Mouse (Mus musculus) CH12F3 (cell line): ENCODE measurements around the gene Gins1.
"Not testable (repeated sequence)": the region's sequence is repeated elsewhere in the genome, so short reads cannot be mapped to it uniquely, and the experiment has no call there.

Experiments
- in situ Hi-C: fragments of 300-500 bp; cut with MboI; formaldehyde crosslinking; loops from 2 replicates; pipeline ENCODE4 v1.14.3; 2020; ENCODE audit warnings: low sequenced_read_pairs

The Gins1 gene

GRCm38 (mm10) chr2:150909429-150910039, 4.3 kb downstream of the Gins1 start:
- in situ Hi-C loops, result no loop called here

GRCm38 (mm10) chr2:150910295-150910881, 5.2 kb downstream of the Gins1 start:
- in situ Hi-C loops, result no loop called here

DNA sequence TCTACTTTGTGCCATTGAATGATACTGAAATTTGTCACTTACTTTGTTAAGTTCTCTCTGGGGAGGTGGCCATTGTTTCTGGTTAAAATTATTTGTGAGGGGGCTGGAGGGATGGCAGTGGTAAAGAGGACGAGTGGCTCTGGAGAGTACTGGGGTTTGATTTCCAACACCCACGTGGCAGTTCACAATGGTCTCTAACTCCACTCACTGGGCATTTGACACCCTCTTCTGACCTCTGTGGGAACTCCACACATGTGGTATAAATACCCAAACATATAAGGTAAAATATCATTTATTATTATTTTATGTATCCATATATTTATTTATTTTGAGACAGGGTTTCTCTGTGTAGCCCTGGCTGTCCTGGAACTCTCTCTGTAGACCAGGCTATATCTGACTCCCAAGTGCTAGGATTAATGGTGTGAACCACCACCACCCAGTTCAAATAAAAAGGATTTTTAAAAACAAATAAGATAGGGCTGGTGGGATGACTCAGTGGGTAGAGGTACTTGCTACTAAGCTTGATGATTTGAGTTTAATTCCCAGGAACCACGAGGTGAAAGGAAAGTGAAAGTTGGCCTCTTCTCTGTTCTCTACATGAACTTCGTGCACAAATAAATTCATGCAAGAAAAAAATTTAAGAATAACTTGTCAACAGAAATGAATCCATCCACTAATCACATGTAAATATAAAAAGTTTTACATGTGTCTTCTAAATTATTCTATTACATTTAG, 9.7 kb downstream of the Gins1 start:
- in situ Hi-C loops, result no loop called here

GRCm38 (mm10) chr2:150915786-150916185, 10.6 kb downstream of the Gins1 start:
- in situ Hi-C loops, result no loop called here

- in situ Hi-C loops, result no loop called here
These were observed 13.5 kb downstream of the Gins1 start for GRCm38 (mm10) chr2:150918720-150919119.

DNA sequence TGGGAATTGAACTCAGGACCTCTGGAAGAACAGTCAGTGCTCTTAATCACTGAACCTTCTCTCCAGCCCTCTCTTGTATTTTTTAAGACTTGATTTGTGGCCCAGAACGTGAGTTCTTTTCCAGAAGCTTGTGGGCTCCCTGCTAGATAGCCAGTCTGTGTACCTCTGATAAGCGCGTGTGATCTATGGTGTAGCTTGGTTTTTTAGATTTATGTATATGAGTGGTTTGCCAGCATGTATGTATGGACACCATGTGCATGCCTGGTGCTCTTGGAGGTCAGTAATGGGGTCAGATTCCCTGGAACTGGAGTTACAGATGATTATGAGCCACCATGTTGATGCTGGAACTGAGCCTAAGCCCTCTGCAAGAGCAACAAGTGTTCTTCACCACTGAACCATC, 15.3 kb downstream of the Gins1 start:
- in situ Hi-C loops, result no loop called here

DNA sequence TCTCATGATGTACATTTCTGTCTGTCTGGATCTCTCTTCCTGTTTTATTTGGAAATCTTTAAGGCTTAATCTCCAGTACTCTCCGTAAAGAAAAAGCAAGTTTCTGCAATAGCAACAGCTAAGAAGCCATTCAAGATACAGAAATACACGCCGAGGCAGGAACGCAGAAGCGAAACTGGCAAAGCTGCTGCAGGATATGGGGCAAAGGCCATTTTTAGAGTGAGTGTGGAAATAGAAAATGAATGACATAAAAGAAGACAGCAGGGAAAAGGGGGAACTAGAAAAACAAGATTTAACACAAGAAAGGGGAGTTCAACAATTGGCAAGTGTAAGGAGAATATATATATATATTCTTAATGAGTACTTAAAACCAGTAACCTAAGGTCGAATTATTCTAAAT, 16.5 kb downstream of the Gins1 start:
- in situ Hi-C loops, result no loop called here

DNA sequence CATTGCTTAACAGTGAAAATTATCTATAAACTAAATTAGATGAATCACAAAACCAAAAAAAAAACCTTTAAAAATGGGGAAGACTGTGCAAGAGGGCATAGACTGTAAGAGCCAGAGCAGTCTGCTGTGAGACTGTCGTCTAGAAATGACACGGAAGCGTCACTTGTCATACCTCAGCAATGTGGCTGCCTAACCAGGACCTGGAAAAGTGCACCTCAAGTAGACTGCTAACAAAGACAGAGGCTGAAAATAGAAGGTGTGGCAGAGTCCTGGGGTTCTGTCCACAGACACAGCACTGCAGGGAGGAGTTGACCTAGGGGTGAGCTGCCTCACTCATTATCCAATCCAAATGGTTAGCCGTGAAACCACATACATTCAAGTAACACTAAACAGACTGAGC, 17.0 kb downstream of the Gins1 start:
- in situ Hi-C loops, result no loop called here

DNA sequence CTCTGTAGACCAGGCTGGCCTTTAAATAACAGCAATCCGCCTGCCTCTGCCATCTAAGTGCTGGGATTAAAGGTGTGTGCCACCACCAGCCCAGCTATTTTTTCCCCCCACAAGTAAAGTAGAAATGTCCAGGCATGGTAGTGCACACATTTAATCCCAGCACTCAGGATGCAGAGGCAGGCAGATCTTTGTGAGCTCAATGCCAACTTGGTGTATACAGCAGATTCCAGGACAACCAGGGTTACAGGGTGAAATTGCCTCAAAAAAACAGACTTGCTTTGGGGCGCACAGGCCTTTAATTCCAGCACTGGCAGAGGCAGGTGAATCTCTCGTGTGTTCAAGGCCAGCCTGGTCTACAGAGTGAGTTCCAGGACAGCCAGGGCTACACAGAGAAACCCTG, 17.8 kb downstream of the Gins1 start:
- in situ Hi-C loops, result no loop called here

- in situ Hi-C loops, result no loop called here
These were observed 18.3 kb downstream of the Gins1 start for GRCm38 (mm10) chr2:150923505-150923904.

- in situ Hi-C loops, result no loop called here
These were observed 22.0 kb downstream of the Gins1 start for GRCm38 (mm10) chr2:150927038-150927720.

- in situ Hi-C loops, result no loop called here
These were observed 24.0 kb downstream of the Gins1 start for GRCm38 (mm10) chr2:150929156-150929555.

DNA sequence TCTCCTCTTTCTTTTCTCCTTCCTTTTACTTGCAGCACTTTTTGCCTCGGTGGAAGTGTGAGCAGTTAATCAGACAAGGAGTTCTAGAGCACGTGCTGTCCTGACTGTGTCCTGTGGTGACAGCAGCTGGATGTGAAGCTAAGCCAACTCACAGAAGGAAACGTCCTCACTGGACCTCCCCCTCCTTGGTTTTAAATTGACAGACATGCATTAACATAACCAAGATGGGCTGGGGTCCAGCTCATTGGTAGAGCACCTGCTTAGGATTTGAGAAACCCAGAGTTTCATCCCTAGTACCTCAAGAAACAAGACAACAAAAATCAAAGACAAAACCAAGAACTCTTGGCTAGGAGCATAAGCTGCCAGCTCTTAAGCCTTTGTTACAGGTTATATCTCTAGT, 25.6 kb downstream of the Gins1 start:
- in situ Hi-C loops, result no loop called here

DNA sequence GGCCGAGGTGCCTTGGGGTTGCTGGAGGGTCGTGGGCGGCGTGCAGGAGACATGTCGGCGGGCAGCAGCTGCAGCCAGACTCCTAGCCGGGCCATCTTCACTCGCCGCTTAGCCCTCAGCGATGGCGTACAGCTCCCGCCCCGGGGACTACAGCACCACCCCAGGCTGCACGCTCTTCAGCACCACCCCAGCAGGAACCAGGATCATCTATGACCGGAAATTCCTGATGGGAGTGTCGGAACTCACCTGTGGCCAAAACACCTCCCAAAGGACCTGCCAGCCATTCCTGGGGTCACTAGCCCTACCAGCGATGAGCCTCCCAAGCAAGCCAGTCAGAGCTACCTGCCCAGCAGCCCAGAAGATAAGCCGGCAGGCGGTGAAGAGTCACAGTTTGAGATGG, 28.3 kb downstream of the Gins1 start:
- in situ Hi-C loops, result no loop called here

- in situ Hi-C loops, result no loop called here
These were observed 29.5 kb downstream of the Gins1 start for GRCm38 (mm10) chr2:150934659-150935058.

DNA sequence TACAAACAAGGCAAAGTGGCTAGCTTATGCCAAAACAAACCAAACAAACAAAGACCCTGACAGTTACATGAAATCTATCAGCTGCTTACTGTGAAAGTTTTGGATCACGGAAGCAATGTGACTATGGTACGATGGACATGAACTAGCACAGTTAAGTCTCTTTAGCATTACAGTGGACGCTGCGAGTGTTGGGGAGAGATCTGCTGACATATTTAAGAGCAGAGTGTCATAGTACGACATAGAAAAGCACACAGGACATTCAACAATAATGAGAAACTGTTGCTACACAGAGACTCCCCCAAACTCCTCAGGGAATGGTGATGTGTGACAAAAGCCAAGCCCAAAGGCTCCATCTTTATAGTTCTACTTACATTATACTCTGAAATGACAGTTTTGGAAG, 38.8 kb downstream of the Gins1 start:
- in situ Hi-C loops, result no loop called here

DNA sequence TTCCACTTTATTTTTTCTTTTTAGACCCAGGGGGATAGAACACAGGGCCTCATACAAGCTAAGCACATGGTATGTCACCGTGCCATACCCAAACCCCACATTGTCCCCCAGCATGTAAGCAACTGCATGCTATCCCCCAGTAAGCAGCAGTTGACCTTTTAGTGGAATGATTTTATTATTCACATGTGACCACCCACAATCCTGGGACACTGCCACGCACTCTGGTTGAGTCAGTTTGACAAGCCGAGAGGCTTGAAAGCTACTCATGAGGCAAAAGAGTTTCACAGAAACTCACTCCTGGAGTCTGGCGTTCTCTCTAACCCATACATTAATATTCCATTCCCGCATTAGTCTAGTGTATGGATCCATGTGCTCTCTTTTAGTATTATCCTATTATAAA, 42.1 kb downstream of the Gins1 start:
- in situ Hi-C loops, result not testable (repeated sequence)

GRCm38 (mm10) chr2:150947880-150948611, 42.8 kb downstream of the Gins1 start:
- in situ Hi-C loops, result not testable (repeated sequence)

DNA sequence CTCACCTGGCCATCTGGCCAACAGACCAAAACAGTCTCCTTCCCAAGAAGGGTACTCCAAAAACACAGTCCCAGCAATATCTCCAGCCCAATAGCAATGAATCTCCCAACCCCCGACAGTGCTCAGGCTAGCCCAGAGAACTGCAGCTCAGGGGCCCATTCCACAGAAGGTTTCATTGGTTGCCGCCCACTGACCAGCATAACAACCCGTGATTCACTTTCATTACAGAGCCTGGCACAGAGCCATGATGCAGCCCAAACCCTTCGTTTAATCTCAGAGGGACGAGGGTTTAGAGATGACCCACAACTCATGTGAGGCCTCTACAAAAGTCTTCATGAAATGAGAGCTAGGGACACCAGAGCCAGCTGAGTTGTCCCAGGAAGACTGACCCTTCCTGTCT, 43.6 kb downstream of the Gins1 start:
- in situ Hi-C loops, result no loop called here

DNA sequence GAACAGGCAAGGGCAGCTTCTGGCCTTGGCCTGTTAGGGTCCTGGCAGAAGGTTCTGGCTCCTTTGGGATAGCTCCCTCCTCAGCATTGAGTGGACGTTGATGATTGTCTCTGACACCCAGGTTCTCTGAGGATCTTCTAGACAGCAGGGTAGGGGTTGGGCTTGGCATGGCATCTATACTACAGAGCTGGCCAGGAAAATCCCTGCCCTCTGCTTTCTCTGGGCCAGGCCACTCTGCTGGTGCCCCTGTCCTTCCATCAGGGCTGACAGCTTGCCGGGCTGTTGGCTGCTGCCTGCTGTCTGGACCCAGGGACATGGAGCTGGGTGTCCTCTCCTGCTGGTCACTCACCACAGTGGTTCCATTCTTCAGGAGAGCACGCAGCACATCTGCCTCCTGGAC, 44.5 kb downstream of the Gins1 start:
- in situ Hi-C loops, result no loop called here

DNA sequence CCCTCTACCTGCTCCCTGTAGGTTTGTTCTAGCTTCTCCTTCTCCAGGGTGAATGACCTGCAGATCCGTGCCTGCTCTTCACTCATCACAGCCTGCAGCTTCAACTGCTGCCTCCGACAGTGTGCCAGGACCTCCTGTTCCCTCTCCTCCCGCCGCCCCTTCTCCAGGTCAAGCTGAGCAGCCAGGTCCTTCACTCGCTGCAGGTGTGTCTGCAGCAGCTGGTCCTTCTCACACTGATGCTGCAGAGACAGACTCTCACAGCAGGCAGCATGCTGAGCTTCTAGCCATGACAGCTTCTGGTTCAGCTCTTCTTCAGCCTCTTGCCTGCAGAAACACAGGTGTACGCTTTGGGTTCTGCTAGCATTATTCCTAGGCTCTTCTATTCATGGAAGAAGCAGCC, 44.9 kb downstream of the Gins1 start:
- in situ Hi-C loops, result no loop called here
